Mouse (Mus musculus) MEL (cell line): ENCODE measurements at regions not wholly inside any gene's neighbourhood (a gene's known extent, or its start where the extent isn't known, plus 50 kb on each side); places are given as distances from the start of the nearest gene placed in this dataset.

ENCODE experiments used
- CHD2 ChIP-seq: IDR thresholded peaks from 2 replicates; pipeline ENCODE4 v1.6.1; 2011; ENCODE audit warnings: low read length, improper control_type of control experiment
- CTCF ChIP-seq, 3 experiments: IDR thresholded peaks in 2 of 3; conservative IDR thresholded peaks in 1 of 3; 2 replicates each; pipeline ENCODE4 v1.5.1; 2011 to 2012; ENCODE audit warnings: low read length in 3 of 3, low read depth in 2 of 3, mild to moderate bottlenecking in 2 of 3, improper control_type of control experiment in 1 of 3, inconsistent platforms in 1 of 3, mixed read lengths in 1 of 3, moderate library complexity in 1 of 3; ENCODE audit not compliant: control insufficient read depth in 1 of 3, insufficient read depth in 1 of 3, poor library complexity in 1 of 3, severe bottlenecking in 1 of 3
- E2F4 ChIP-seq: IDR thresholded peaks from 2 replicates; pipeline ENCODE4 v1.6.1; 2011; ENCODE audit warnings: low read depth, low read length, improper control_type of control experiment, borderline replicate concordance
- EP300 ChIP-seq, 2 experiments: IDR thresholded peaks; 2 replicates each; pipeline ENCODE4 v1.6.1; 2011; ENCODE audit warnings: improper control_type of control experiment in 2 of 2, low read length in 2 of 2, low read depth in 1 of 2, mild to moderate bottlenecking in 1 of 2
- GATA1 ChIP-seq: IDR thresholded peaks from 2 replicates; pipeline ENCODE4 v1.6.1; 2011; ENCODE audit warnings: low read depth, low read length, improper control_type of control experiment
- JUND ChIP-seq: IDR thresholded peaks from 2 replicates; pipeline ENCODE4 v1.6.1; 2011; ENCODE audit warnings: low read depth, mild to moderate bottlenecking, improper control_type of control experiment, low read length
- POLR2A ChIP-seq, 2 experiments: IDR thresholded peaks; 2 replicates each; pipeline ENCODE4 v1.6.1; 2011 to 2012; ENCODE audit warnings: low read length in 2 of 2, mild to moderate bottlenecking in 2 of 2, control low read depth in 1 of 2, improper control_type of control experiment in 1 of 2, low read depth in 1 of 2, moderate library complexity in 1 of 2; ENCODE audit not compliant: control insufficient read depth in 1 of 2, insufficient read depth in 1 of 2, poor library complexity in 1 of 2
- POLR2AphosphoS5 ChIP-seq: IDR thresholded peaks from 2 replicates; pipeline ENCODE4 v1.6.1; 2012; ENCODE audit warnings: low read depth, borderline replicate concordance, mild to moderate bottlenecking, inconsistent platforms, low read length, moderate library complexity, mixed read lengths
- RAD21 ChIP-seq: IDR thresholded peaks from 2 replicates; pipeline ENCODE4 v1.6.1; 2011; ENCODE audit warnings: mild to moderate bottlenecking, low read depth, low read length, improper control_type of control experiment
- SIN3A ChIP-seq: IDR thresholded peaks from 2 replicates; pipeline ENCODE4 v1.6.1; 2012; ENCODE audit warnings: low read length, improper control_type of control experiment, inconsistent platforms
- TAL1 ChIP-seq: IDR thresholded peaks from 2 replicates; pipeline ENCODE4 v1.6.1; 2012; ENCODE audit warnings: mild to moderate bottlenecking, inconsistent platforms, low read length, moderate library complexity, mixed read lengths
- UBTF ChIP-seq: IDR thresholded peaks from 2 replicates; pipeline ENCODE4 v1.6.1; 2012; ENCODE audit warnings: low read depth, mild to moderate bottlenecking, inconsistent platforms, low read length, improper control_type of control experiment, moderate library complexity, borderline replicate concordance; ENCODE audit not compliant: insufficient read depth
- USF1 ChIP-seq: IDR thresholded peaks from 2 replicates; pipeline ENCODE4 v1.6.1; 2014; ENCODE audit warnings: low read depth, mild to moderate bottlenecking, inconsistent platforms, low read length, improper control_type of control experiment, moderate library complexity

DNA sequence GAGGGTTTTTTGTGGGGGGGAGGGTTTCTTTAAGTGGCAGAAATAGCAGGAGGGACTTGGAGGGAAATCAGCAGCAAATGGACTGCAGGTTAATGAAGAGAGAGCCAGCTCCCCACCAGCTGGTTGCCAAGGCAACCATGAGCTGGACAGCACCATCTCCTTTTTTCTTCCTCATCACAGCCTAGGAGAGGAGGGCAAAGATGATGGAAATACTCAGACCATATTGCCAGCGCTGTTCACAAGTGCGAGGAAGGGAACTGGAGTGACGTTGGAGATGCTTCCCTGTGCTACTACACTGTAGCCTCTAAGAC lies 93.9 kb downstream of the Sox11 start:
- no peak for TF ChIP-seq GATA1
- TF ChIP-seq TAL1: no peak
- no peak for TF ChIP-seq POLR2A (IDR thresholded peaks at IDR 0.05; ENCODE audit: control insufficient read depth in 1 of 2, insufficient read depth in 1 of 2, low read depth in 1 of 2, low read length in 2 of 2, poor library complexity in 1 of 2)
- no peak for TF ChIP-seq POLR2AphosphoS5
- TF ChIP-seq JUND: no peak
- TF ChIP-seq CTCF (IDR thresholded peaks at IDR 0.05 in 2 of 3, conservative IDR thresholded peaks at IDR 0.05 in 1 of 3; ENCODE audit: control insufficient read depth in 1 of 3, insufficient read depth in 1 of 3, low read depth in 2 of 3, low read length in 3 of 3, poor library complexity in 1 of 3, severe bottlenecking in 1 of 3): no peak
- no peak for TF ChIP-seq E2F4
- no peak for TF ChIP-seq EP300 (IDR thresholded peaks at IDR 0.05; ENCODE audit: low read depth in 1 of 2, low read length in 2 of 2)
- TF ChIP-seq CHD2: no peak
- TF ChIP-seq USF1: no peak
- no peak for TF ChIP-seq UBTF
- TF ChIP-seq RAD21: no peak
- no peak for TF ChIP-seq SIN3A
